Mouse (Mus musculus) 3T3-L1 (cell line): Measurements from ENCODE around the gene Pacsin3.

Experiments used
- DNase-seq: peaks from one replicate; pipeline ENCODE4 v3.0.0-alpha.2; 2015; ENCODE audit warnings: low read depth, low spot score

The Pacsin3 gene

GRCm38 (mm10) chr2:91255661-91256150 lies at the start of gene Pacsin3:
Gene Pacsin3, plus strand, starts transcription at chr2:91255954.
- no peak for DNase-seq

DNA sequence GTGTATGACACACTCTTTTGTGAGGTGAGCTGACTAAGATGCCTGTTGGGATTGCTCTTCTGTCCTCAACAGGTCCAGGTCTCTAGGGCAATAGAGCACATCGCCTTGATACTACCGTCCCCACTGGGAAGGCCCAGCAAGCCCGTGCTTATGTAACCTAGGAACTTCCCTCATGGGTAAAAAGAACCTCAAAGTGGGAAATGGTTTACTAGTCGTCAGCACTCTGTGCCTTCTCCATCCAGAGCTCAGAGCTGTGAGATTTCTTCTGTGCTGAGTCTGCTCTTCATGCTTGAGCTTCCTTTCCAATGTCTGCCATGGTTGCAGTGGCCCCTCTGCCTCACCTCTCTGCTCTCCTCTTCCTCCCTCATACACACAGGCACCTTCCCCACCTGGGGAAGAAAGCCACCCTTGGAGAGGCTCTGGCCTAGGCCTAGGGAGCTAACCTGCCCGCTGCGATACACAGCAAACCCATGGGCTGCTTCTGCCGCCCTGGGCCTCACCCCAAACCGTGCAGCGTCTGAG lies 49.4 kb upstream of the Pacsin3 start:
- DNase-seq, result no peak

- DNase-seq, result peak; percentile 39
Measured at GRCm38 (mm10) chr2:91213311-91213710, 42.4 kb upstream of the Pacsin3 start.

DNA sequence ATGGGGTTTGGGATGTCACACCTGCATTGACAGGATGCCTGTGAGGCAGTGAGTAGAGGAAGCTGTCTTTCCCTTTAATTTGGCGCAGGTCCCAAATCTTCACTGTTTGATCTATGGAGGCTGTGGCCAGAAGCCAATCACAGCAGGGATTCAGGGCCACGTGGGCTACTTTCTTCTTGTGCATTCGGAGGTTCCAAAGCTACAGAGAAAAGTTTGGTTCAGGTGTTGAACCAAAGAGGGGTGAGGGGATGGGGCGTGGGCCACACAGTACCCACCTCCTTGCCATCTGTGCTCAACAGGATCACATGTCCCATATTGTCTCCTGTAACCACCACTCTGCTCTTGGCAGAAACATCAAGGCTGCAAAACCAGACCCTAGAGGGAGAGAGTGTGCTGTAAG lies 38.7 kb upstream of the Pacsin3 start:
- no peak for DNase-seq

- DNase-seq, result no peak
Measured at GRCm38 (mm10) chr2:91220501-91220900, 35.3 kb upstream of the Pacsin3 start.

- peak; percentile 40 for DNase-seq
Measured at GRCm38 (mm10) chr2:91223614-91224013, 32.1 kb upstream of the Pacsin3 start.

GRCm38 (mm10) chr2:91229735-91230134 lies 26.0 kb upstream of the Pacsin3 start:
- DNase-seq, result no peak

DNA sequence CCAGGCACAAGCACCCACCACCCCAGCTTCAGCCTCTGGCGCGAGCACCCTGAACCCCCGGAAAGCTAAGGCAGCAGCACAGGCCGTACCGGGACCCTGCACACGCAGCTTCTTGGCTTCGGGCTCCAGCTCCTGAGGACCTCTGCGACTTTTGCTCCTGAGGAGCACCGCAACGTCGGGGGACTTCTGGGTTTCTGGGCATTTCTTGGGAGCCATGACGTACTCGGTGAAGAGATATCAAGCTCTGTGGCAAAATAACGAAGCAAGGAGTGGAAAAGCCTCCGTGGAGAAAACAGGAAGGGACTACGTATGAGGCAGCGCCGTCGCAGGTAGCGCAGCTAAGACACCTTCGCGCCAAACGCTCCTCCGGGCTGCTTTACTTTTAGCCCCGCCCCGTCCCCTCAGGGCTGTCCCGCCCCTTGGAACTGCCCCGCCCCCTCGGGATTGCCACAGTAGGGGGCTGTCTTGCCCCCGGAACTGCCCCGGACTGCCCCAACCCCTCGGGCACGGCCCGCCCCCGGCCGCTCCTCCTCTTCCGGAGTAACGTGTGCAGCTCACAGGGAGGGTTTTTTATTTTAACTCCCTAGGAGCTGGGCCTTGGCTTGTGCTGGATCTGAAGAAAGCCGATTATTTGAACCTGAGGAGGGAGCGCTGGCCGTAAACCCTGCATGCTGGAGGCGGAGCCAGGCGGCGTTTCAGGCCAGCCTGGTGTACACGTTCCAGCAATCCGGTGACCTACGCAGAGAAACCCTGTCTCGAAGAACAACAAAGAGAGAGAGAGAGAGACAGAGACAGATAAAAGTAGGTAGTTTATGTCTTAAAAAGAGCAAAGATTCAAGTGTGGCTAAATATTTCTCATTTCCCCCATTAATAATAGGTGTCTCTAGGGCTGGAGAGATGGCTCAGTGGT lies 18.9 kb upstream of the Pacsin3 start, which contains the start of gene Ddb2:
TSS of gene Ddb2 (minus strand) at position 382 of the 910 bp plus-strand sequence.
- peak; percentile 97 for DNase-seq

GRCm38 (mm10) chr2:91237511-91238080 lies 18.2 kb upstream of the Pacsin3 start:
- peak; percentile 72 for DNase-seq

- DNase-seq, result peak; percentile 77
Measured at GRCm38 (mm10) chr2:91242547-91242946, 13.2 kb upstream of the Pacsin3 start.

- DNase-seq, result peak; percentile 86
Measured at GRCm38 (mm10) chr2:91243416-91243815, 12.3 kb upstream of the Pacsin3 start.

DNA sequence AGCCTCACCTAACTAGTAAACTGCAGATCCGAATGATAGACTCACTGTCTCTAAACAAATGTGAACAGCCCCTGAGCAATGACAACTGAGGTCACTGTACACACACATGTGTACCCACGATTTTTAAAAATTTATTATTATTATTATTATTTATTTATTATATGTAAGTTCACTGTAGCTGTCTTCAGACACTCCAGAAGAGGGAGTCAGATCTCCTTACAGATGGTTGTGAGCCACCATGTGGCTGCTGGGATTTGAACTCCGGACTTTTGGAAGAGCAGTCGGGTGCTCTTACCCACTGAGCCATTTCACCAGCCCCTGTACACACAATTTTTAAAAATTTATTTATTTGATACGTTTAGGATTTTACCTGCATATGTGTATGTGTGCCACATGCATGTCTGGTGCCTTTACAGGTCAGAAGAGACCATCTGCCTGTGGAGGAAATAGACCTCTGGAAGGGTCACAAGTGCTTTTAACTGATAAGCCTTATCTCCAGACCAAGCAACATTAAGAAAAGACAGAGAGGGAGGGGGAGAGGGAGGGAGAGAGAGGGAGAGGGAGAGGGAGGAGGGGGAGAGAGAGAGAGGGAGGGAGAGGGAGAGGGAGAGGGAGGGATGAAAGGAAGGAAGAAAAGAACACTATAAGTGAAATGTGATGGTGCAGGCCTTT lies 11.1 kb upstream of the Pacsin3 start:
- no peak for DNase-seq

DNA sequence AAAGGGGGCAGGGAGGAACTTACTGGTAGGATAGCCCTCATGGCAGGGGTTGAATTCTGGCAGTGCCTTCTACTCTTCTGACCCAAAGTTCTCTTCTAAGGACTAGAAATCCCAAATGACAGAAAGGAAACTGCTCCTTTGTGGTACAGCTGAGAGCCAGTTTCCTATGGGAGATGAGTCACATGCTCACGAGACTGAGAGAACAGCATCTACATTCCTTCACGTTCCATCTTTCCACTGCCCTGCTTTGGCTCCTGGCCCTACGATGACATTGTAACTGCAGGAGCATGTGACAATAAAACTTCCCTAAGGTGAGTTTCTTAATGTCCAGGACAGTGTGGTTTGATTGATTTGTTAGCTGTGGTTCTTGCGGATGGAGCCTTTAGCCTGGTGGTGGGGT lies 7.4 kb upstream of the Pacsin3 start:
- peak; percentile 90 for DNase-seq

DNA sequence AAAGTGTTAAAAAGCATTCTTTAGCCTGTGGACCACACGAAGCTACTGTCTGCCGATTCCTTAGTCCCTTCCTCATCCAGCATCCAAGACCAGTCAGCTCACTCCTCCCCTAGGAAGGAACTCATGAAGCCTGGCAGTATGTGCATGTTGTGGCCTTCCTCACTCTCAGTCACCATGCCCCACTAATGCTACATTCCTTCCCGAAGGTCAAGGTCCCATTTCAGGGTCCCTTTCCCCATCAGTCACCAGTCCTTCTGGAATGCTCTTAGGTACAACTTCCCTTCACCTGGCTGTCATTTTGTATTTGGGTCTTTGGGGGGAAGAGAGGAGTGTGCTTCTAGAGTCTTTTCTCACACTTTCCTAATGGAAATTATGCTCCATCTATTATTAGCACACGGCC lies 3.8 kb upstream of the Pacsin3 start:
- no peak for DNase-seq

DNA sequence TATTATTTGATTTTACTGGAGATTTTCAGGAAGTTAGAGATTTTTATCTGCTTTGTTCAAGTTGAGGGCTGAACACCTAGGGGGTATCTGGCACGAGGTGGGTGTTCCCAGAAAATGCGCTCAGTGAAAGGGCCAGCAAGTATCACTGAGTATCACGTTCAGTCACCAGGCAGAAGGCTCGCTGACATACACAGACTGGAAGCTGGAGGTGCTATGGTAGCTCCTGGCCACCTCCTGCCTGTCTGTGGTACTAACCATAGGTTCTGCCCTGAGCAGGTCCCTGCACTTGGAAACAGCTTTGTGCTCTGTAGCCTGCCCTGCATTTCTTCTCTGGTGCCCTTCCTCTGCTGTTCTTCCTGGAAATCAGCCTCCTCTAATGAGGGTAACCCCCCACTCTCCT lies 3.2 kb upstream of the Pacsin3 start:
- no peak for DNase-seq

DNA sequence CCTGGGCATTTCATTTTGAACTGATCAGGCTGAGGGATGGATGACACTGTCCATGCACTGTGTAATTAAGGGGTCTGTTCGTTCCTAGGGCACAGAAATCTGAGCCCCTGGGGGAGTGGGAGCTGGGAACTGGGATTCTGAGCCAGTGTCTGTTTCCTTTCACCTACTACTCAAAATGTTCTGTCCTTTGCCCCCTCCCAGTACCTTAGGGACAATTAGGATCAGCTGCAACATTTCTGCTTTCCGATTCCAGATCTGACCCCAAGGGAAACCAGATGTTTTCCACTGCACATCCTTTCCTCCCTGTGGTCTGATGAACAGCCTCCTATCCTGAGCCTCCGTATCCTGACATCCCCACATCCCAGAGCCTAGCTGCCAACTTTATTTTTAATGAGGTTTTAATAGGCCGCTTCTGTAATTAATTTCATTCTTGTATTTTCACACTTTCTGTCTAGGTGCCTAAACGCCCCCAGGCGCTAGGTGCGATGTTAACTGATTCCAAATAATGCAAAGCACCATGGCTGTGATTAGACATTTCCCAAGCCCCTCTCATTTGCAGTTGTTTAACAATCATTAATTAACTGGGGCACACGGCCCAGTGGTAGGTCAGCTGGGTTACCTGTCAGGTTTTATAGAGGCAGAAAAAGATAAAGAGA lies 901 bp upstream of the Pacsin3 start:
- DNase-seq, result no peak

DNA sequence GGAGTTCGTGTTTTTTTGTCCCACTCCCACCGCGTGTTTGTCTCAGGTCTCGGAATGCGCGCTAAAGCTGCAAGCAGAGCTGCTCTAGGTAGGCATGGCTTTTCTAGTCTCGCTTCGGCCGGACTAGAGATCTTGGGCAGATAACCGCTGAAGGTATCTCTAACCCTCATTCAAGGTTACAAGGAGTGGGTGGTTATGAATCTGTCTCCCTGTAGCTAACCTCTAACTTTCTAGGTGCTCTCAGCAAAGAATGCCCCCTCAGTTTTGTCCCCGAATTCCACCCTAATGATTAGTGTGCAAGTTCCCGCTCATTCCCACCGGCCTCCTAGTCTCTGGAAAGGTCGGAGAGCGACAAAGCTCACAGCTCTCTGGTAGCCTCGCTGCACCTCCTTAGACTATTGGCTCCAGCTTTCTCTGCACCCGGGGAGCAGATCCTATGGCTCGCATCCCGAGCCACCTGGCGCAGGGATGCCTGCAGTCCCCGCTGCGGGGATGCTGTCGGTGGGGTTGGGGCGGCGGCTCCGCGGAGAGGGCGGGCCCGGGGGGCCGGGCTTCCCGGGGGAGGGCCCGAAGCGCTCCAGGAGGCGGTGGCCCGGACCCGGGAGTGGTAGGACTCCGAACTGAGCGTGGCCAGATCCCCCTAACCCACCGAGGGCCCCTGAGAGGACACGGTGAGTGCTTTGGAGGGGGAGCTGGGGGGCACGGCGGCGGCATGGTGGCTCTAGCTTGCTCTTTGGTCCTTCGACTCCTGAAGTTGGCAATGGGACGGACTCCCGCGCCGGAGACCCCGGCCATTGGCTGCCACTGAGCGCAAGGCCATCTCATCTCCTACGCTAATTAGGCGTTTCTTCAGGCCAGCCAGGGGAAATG lies 737 bp downstream of the Pacsin3 start:
- DNase-seq, result peak; percentile 71

DNA sequence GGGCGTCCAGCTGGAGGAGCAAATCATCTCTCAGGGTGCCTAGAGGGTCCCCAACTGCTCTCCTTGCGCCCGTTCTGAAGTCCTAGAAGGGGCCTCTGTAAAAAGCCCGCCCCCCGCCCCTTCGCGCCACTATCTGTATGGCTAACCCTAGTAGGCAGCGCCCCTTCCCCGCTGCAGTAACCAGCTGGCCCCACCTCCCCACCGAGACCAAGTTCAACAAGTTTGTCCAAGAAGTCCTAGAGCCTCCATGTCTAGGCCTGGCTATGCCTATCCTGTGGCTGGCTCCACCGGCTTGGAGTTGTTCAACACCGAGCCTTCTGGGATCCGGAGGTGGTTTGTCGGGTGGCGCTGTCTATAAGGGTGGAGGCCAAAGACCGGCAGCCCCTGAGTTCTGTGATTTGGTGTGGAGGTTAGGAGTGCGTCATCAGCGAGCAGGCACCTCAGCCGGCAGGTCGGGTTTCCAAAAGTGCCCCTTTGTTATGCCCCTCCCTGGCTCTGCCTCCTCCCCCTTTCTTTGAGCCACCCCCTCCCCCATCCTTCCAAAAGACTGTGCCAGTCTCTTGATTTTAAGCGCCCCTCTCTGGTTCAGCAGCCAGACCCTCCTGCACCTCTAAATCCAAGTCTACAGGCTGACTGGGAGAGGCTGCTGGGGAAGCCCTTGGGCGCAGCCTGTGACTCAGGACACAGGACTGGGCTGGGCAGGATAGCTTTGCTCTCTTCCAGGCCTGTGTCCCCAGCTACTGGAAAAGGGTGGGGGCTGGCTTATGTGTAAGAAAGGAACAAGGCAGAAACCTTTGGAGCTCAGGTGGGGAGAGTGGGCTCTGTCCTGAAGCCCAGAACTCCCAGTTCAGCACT lies 1.6 kb downstream of the Pacsin3 start:
- peak; percentile 74 for DNase-seq

DNA sequence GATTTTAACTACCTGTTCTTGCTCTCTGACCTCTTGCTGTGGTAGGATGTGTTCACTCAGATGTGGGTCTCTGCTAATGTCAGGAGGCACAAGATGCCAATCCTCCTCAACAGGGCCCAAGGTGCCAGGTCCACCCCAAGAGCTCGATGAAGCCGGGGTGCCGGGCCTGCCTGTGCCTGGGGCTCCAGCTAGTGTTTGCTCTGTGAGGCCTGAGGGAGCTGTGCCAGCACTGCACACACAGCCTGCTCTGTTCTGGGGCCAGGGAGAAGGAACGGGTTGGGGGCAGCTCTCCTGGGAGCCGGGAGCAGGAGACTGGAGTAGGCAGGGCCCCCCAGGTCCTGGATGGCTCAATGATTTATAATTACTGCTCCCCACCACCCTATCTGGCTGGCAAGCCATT lies 2.3 kb downstream of the Pacsin3 start:
- DNase-seq, result no peak

- no peak for DNase-seq
Measured at GRCm38 (mm10) chr2:91258830-91259229, 3.1 kb downstream of the Pacsin3 start.
